Mouse (Mus musculus) ES-E14 (cell line): ENCODE measurements around the gene Otogl.

Experiments
- CHD2 ChIP-seq: IDR thresholded peaks from 2 replicates; pipeline ENCODE4 v1.6.1; 2014; ENCODE audit warnings: mild to moderate bottlenecking, low read depth, low read length, inconsistent platforms
- HCFC1 ChIP-seq: IDR thresholded peaks from 2 replicates; pipeline ENCODE4 v1.6.1; 2012; ENCODE audit warnings: low read length, inconsistent platforms, borderline replicate concordance; ENCODE audit not compliant: insufficient read depth
- MAFK ChIP-seq: IDR thresholded peaks from 2 replicates; pipeline ENCODE4 v1.6.1; 2014; ENCODE audit warnings: mild to moderate bottlenecking, low read depth, low read length, inconsistent platforms; ENCODE audit not compliant: insufficient read depth
- ZC3H11A ChIP-seq: IDR thresholded peaks from 2 replicates; pipeline ENCODE4 v1.6.1; 2012; ENCODE audit warnings: low read depth, mild to moderate bottlenecking, inconsistent platforms, low read length, borderline replicate concordance
- ZNF384 ChIP-seq: IDR thresholded peaks from 2 replicates; pipeline ENCODE4 v1.6.1; 2012; ENCODE audit warnings: low read depth, low read length, inconsistent platforms

- no peak for TF ChIP-seq CHD2
- TF ChIP-seq MAFK, result no peak
- TF ChIP-seq ZNF384, result no peak
- TF ChIP-seq HCFC1, result no peak
- TF ChIP-seq ZC3H11A, result no peak
Measured at GRCm38 (mm10) chr10:107956588-107956987, 44.7 kb upstream of the Otogl start.
